Comparison of ENCODE assay signal across 8 mouse cellular contexts in genomic region chr17:87522500-87523091, GRCm38 (mm10).
DNase-seq lines count a peak whose midpoint lies in the region; ATAC-seq lines count a peak whose summit lies in the region.

No protein-coding gene starts in this region.

- H3K27ac ChIP-seq in heart, embryonic 11.5 days (ENCODE audit: low read depth, low read length): peak overlapping the region; percentile 83
- H3K27ac ChIP-seq in hindbrain, embryonic 10.5 days: peak overlapping the region; percentile 64

- ATAC-seq in heart, embryonic 11.5 days (replicated peaks; ENCODE audit: insufficient number of reproducible peaks, low FRiP score, low TSS enrichment): peak; percentile 79
- peak; percentile 46 for ATAC-seq in megakaryocyte progenitor cell, adult 5-6 weeks (replicated peaks; ENCODE audit: poor library complexity)

- no peak for DNase-seq in heart, postnatal 14 days
- DNase-seq in ZHBTc4 (ENCODE audit: low read depth, low spot score): peak; percentile 24
- peak; percentile 25 for DNase-seq in hindbrain, embryonic 10.5 days (ENCODE audit: low spot score)
- no peak for DNase-seq in ovary, adult 18-20 months (ENCODE audit: low spot score)
- DNase-seq in adrenal gland, postnatal 36 days: no peak
- DNase-seq in cerebellum, postnatal 25 days: no peak

- H3K9me3 ChIP-seq in heart, embryonic 11.5 days (replicated peaks; ENCODE audit: control insufficient read depth, low read length): no peaks in the 10 kb centered on the region
- H3K9me3 ChIP-seq in hindbrain, embryonic 10.5 days: no peaks in the 10 kb centered on the region

- intact Hi-C loops in heart, postnatal 14 days (cut with DNase I): no loop called here

- peak overlapping the region; percentile 38 for H3K4me2 ChIP-seq in heart, embryonic 11.5 days

- no peak overlapping the region for H3K4me3 ChIP-seq in heart, embryonic 11.5 days (ENCODE audit: low read depth, low read length)
- no peak overlapping the region for H3K4me3 ChIP-seq in hindbrain, embryonic 10.5 days

- 8% methylated on average over 8 of the region's 8 CpGs for WGBS in heart, embryonic 11.5 days (ENCODE audit: insufficient replicate concordance)
- WGBS in hindbrain, embryonic 10.5 days: 13% methylated on average over 8 of the region's 8 CpGs

- H3K27me3 ChIP-seq in heart, embryonic 11.5 days (ENCODE audit: control insufficient read depth, insufficient read depth, low read length): no peaks in the 10 kb centered on the region
- 0 out of 2 replicates have a peak, but pooled peaks cover 5% of the 10 kb centered on the region for H3K27me3 ChIP-seq in hindbrain, embryonic 10.5 days (ENCODE audit: insufficient read depth, poor library complexity, severe bottlenecking)

- H3K9ac ChIP-seq in heart, embryonic 11.5 days (ENCODE audit: low read depth, low read length): peak overlapping the region; percentile 43; the same call in 1 of the 2 replicates

- H3K36me3 ChIP-seq in heart, embryonic 11.5 days (ENCODE audit: control insufficient read depth, insufficient read depth, low read length): no peaks in the 10 kb centered on the region
- H3K36me3 ChIP-seq in hindbrain, embryonic 10.5 days: no peaks in the 10 kb centered on the region

- peaks cover 25% of the 10 kb centered on the region for H3K4me1 ChIP-seq in heart, embryonic 11.5 days (ENCODE audit: control insufficient read depth, insufficient read depth, low read length)
- H3K4me1 ChIP-seq in hindbrain, embryonic 10.5 days (replicated peaks): peaks cover 18% of the 10 kb centered on the region

Comparison
In these comparisons a context has a peak if more than half of its experiments do, and no peak if none do; other contexts are left out.
1. DNase-seq: peak in ZHBTc4 (single experiment) and hindbrain, embryonic 10.5 days (single experiment); none in heart, postnatal 14 days (0 of 2), ovary, adult 18-20 months (single experiment), adrenal gland, postnatal 36 days (0 of 2) and cerebellum, postnatal 25 days (0 of 2).